ENCODE assay signal across 8 mouse cellular contexts in the genomic region with DNA sequence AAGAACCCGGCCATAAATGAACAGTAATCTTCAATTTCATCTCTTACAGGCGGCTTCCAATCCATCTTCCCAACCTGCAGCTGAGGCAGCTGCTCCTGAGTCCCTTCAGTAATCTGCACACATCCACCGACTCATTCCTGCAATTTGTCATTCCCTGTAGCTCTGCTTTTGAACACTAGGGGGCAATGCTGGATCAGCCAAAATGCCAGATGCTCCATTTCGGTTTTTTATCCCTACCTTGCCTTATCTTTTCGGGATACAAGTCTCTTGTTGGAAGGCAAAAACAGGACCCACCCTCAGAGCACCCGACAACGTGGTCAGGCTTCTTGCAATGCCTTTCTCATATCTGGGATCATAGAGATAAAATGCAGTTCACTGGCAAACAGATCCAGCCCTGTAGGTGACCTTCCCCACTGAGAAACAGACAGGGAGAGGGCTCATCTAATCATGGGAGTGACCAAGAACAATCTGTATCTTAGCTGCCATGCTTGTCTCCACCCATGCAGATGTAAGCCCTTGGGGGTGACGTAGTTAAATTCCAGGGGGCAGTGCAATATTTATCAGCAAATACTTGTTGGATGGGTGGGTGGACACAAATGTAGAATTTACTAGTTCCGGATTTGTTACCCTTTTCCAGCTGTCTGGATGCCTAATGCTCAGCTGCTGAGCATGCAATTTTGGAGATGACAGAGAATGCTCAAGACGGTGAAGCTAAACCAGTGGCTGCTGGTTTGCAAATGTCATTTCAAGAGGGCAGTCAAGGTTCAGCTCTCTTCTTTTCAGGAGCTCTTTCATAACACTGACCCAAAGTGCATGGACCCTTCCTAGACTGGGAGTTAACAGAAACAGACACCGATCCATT.
DNase-seq lines count a peak whose midpoint lies in the region; ATAC-seq lines count a peak whose summit lies in the region.

No protein-coding gene starts in this region.

- H3K4me3 ChIP-seq in intestine, embryonic 15.5 days (replicated peaks): no peak overlapping the region

- H3K4me2 ChIP-seq in intestine, embryonic 15.5 days (replicated peaks): peak overlapping the region; percentile 7; the same call in 1 of the 2 replicates

- DNase-seq in ovary, postnatal 10 days (ENCODE audit: low spot score): peak; percentile 67
- DNase-seq in ovary, adult 18-20 months (ENCODE audit: low spot score): no peak
- peak; percentile 84 for DNase-seq in embryo, embryonic 10 days (ENCODE audit: low spot score)
- peak; percentile 28 for DNase-seq in gastrocnemius, postnatal 25 days
- peak; percentile 64 to 72 for DNase-seq in left cerebral cortex, adult 8-10 months (ENCODE audit: low spot score in 2 of 2)
- peak; percentile 34 to 78 for DNase-seq in lung, postnatal 4 days
- peak; percentile 72 for DNase-seq in right cerebral cortex, postnatal 25 days

- WGBS in intestine, embryonic 15.5 days: 18% methylated on average over 11 of the region's 11 CpGs

- peaks cover 10% of the 10 kb centered on the region; the same call in 1 of the 2 replicates for H3K4me1 ChIP-seq in intestine, embryonic 15.5 days (replicated peaks)

- H3K27me3 ChIP-seq in intestine, embryonic 15.5 days (replicated peaks): no peaks in the 10 kb centered on the region

- H3K36me3 ChIP-seq in intestine, embryonic 15.5 days: no peaks in the 10 kb centered on the region

- H3K9me3 ChIP-seq in intestine, embryonic 15.5 days: no peaks in the 10 kb centered on the region

- peak; percentile 57 for ATAC-seq in intestine, embryonic 15.5 days

- no peak overlapping the region for H3K27ac ChIP-seq in intestine, embryonic 15.5 days

- H3K9ac ChIP-seq in intestine, embryonic 15.5 days: no peak overlapping the region
